Mouse (Mus musculus): Measurements from ENCODE around the gene Olfr294. TPM values are rescaled to one million over a fixed set of nuclear protein-coding genes. Genes with fewer than 3 reads are reported as not detected.

Gene Olfr294
- not detected in 2 replicates for polyA plus RNA-seq (2012; rRNA removed)

- TF ChIP-seq CTCF (IDR thresholded peaks at IDR 0.05; ENCODE audit: extremely low read depth, insufficient read length, insufficient replicate concordance, low read depth, low read length) (no peak), POLR2A (IDR thresholded peaks at IDR 0.05; ENCODE audit: low read depth, low read length) (no peak)
- no peaks in the 10 kb centered on the region for H3K4me1 ChIP-seq (ENCODE audit: control insufficient read depth, insufficient read depth, insufficient read length, low read length)
- H3K4me3 ChIP-seq (ENCODE audit: low read depth, low read length): no peak within 1 kb of the TSS
- no peaks in the 10 kb centered on the region for H3K27me3 ChIP-seq (ENCODE audit: control insufficient read depth, insufficient read depth, low read length)
- H3K27ac ChIP-seq (ENCODE audit: insufficient read depth, low read depth, low read length): no peak within 1 kb of the TSS
- H3K36me3 ChIP-seq (ENCODE audit: control insufficient read depth, insufficient read depth, low read length): no peaks in the 10 kb centered on the region
- 45% methylated on average over 2 of the region's 2 CpGs for WGBS
Measured at GRCm38 (mm10) chr7:86616543-86616942, at the start of gene Olfr294. Gene Olfr294 (minus strand): TSS chr7:86616643.

GRCm38 (mm10) chr7:86648761-86649160 is 32.3 kb upstream of the Olfr294 start, which contains the start of gene Olfr293:
Gene Olfr293 (plus strand): TSS chr7:86649061.
- no peaks in the 10 kb centered on the region for H3K27me3 ChIP-seq (ENCODE audit: control insufficient read depth, insufficient read depth, low read length)
- no peak for TF ChIP-seq CTCF (IDR thresholded peaks at IDR 0.05; ENCODE audit: extremely low read depth, insufficient read length, insufficient replicate concordance, low read depth, low read length)
- no peak for TF ChIP-seq POLR2A (IDR thresholded peaks at IDR 0.05; ENCODE audit: low read depth, low read length)
- H3K4me1 ChIP-seq (ENCODE audit: control insufficient read depth, insufficient read depth, insufficient read length, low read length): no peaks in the 10 kb centered on the region
- 91% methylated on average over 4 of the region's 4 CpGs for WGBS
- no peak within 1 kb of the TSS for H3K27ac ChIP-seq (ENCODE audit: insufficient read depth, low read depth, low read length)
- H3K36me3 ChIP-seq (ENCODE audit: control insufficient read depth, insufficient read depth, low read length): no peaks in the 10 kb centered on the region
- H3K4me3 ChIP-seq (ENCODE audit: low read depth, low read length): no peak within 1 kb of the TSS

GRCm38 (mm10) chr7:86583562-86583961 is 32.9 kb downstream of the Olfr294 start, which contains the start of gene Olfr295:
Gene Olfr295 (plus strand): TSS chr7:86583862.
- TF ChIP-seq POLR2A (IDR thresholded peaks at IDR 0.05; ENCODE audit: low read depth, low read length): no peak
- no peak for TF ChIP-seq CTCF (IDR thresholded peaks at IDR 0.05; ENCODE audit: extremely low read depth, insufficient read length, insufficient replicate concordance, low read depth, low read length)
- Histone ChIP-seq H3K27ac (ENCODE audit: insufficient read depth, low read depth, low read length) (no peak within 1 kb of the TSS), H3K36me3 (ENCODE audit: control insufficient read depth, insufficient read depth, low read length) (no peaks in the 10 kb centered on the region), H3K4me3 (ENCODE audit: low read depth, low read length) (no peak within 1 kb of the TSS), H3K27me3 (ENCODE audit: control insufficient read depth, insufficient read depth, low read length) (no peaks in the 10 kb centered on the region), H3K4me1 (ENCODE audit: control insufficient read depth, insufficient read depth, insufficient read length, low read length) (no peaks in the 10 kb centered on the region)
- 73% methylated on average over 2 of the region's 2 CpGs for WGBS

Other genes starting within 250 kb of the Olfr294 start
- gene Olfr305, start 249.7 kb downstream of the Olfr294 start, polyA plus RNA-seq (2012; rRNA removed): not detected in 2 replicates
- gene Olfr304, start 230.0 kb downstream of the Olfr294 start, polyA plus RNA-seq (2012; rRNA removed): not detected in 2 replicates
- not detected in 2 replicates for gene Olfr303, start 218.9 kb downstream of the Olfr294 start, polyA plus RNA-seq (2012; rRNA removed)
- not detected in 2 replicates for gene Olfr301, start 212.8 kb downstream of the Olfr294 start, polyA plus RNA-seq (2012; rRNA removed)
- not detected in 2 replicates for gene Olfr299, start 156.7 kb downstream of the Olfr294 start, polyA plus RNA-seq (2012; rRNA removed)
- gene Olfr298, start 124.2 kb downstream of the Olfr294 start, polyA plus RNA-seq (2012; rRNA removed): not detected in 2 replicates
- gene Olfr297, start 96.7 kb downstream of the Olfr294 start, polyA plus RNA-seq (2012; rRNA removed): not detected in 2 replicates
- not detected in 2 replicates for gene Olfr295, start 32.8 kb downstream of the Olfr294 start, polyA plus RNA-seq (2012; rRNA removed)
- not detected in 2 replicates for gene Olfr293, start 32.4 kb upstream of the Olfr294 start, polyA plus RNA-seq (2012; rRNA removed)
- gene Olfr292, start 71.7 kb upstream of the Olfr294 start, polyA plus RNA-seq (2012; rRNA removed): not detected in 2 replicates
- gene Folh1, start 159.3 kb upstream of the Olfr294 start, polyA plus RNA-seq (2012; rRNA removed): not detected in 2 replicates
- not detected in 2 replicates for gene Vmn2r77, start 178.4 kb upstream of the Olfr294 start, polyA plus RNA-seq (2012; rRNA removed)

Data from small intestine, adult 2 months (tissue).